Mouse (Mus musculus) spleen, postnatal 0 days (tissue): ENCODE results near the gene Themis3. TPM values are rescaled to one million over a fixed set of nuclear protein-coding genes. Genes with fewer than 3 reads are reported as not detected.

Experiments
- polyA plus RNA-seq: library from polyadenylated mRNA; unstranded; fragments of >200 nt; fragmentation: Nextera tagmentation; extraction: Ambion mirVana; gene quantifications from 2 replicates; pipeline ENCODE4 v1.2.1, GENCODE M21; 2015

The Themis3 gene
- polyA plus RNA-seq = not detected in 2 replicates

DNA sequence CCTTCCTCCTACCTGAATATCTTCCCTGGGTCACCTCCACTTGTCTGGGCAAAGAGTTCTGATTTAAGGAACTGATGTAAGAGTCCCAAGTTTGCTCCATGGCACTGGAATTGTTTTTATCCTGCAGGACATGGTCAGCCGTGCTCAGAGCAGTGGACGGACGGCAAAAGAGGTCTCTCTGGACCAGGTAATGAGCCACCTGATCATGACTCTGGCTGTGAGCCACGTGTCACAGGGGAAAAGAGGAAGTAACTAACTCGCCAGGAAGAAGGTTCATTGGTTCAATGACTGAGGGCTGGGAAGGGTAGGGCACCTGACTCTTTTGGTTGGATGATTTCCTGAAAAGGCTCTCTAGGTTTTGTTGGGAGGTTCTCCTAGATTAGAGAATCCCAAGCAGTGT is at the start of gene Themis3:
Gene Themis3 (minus strand): TSS at position 187 of the 400 bp plus-strand sequence.

DNA sequence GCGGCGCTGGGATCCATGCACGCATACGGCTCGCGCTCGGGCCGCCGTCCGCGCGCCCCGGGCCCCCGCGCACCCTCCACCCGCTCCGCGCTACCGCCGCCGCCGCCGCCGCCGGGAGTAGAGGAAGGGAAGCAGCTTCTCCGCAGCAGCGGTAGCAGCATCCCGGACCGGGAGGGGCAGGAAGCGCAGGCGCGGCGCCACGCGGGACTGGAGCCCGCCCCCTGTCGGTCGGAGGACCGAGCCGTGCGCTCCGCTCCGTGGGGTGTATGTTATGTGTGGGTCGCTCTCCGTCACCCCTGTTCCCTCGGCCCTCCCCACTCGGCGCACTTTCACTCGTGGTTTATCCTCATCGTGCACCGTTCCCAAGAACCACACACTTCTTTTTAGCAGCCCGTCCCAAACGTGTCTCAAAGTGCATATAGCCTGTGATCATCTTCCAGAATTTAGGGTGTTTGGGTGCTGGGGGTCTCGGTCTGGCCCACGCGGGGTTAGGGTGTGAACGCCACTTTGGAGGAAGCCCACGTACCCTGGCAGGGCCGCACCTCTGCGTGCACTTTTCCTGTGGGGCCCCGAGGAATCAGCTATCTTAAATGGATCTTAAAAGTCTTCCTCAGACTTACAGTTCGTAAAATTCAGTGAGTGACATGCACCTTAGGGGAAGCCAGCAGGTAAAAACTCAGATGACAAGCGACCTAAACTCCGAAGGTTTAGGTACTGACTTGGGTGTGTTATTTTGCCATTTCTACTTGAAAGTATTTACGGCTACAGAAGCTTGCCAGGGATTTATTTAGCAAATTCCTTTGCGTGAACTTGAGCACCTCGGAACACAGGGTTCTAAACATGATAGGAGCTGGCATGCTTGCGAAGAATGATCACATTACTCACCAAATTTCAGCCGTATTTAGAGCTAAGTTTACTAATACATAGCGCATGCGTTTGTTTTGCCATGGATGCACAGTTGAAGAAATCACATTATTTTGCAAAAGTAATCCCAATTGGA is 74.6 kb downstream of the Themis3 start, which contains the start of gene Rab12:
Gene Rab12 (minus strand): TSS at position 176 of the 1,000 bp plus-strand sequence.

Other genes starting within 250 kb of the Themis3 start
- gene Mtcl1, start 144.9 kb downstream of the Themis3 start, polyA plus RNA-seq = 0.11 and 0.18 TPM in 2 replicates
- 17.0 and 19.0 TPM in 2 replicates for gene Rab12, start 74.9 kb downstream of the Themis3 start, polyA plus RNA-seq